Mouse (Mus musculus) cerebellum, adult (tissue): ENCODE measurements around the gene Sec14l2.

Experiments
- ATAC-seq: cut with Nextera tagmentation; 2 replicates; pipeline ENCODE4 v1.9.2; 2017; ENCODE audit warnings: mild to moderate bottlenecking, moderate library complexity, mixed read lengths; ENCODE audit not compliant: insufficient number of reproducible peaks, low FRiP score, low TSS enrichment

Sec14l2 gene

GRCm38 (mm10) chr11:4122742-4123579 lies at the start of gene Sec14l2:
TSS of gene Sec14l2 (minus strand) at chr11:4123415.
- ATAC-seq = no peak

GRCm38 (mm10) chr11:4166467-4167090 lies 43.4 kb upstream of the Sec14l2 start:
- no peak for ATAC-seq

- no peak for ATAC-seq
Measured at GRCm38 (mm10) chr11:4164701-4165100, 41.5 kb upstream of the Sec14l2 start.

- ATAC-seq = no peak
Measured at GRCm38 (mm10) chr11:4160758-4161480, 37.7 kb upstream of the Sec14l2 start.

- peak; percentile 94 for ATAC-seq
Measured at GRCm38 (mm10) chr11:4159808-4160708, 36.8 kb upstream of the Sec14l2 start, which contains the start of the genes Ccdc157 and Sf3a1. TSS of gene Ccdc157 (minus strand) at chr11:4160293. TSS of gene Sf3a1 (plus strand) at chr11:4160350.

- ATAC-seq = no peak
Measured at GRCm38 (mm10) chr11:4158676-4159075, 35.5 kb upstream of the Sec14l2 start.

GRCm38 (mm10) chr11:4155641-4156040 lies 32.4 kb upstream of the Sec14l2 start:
- ATAC-seq = no peak

GRCm38 (mm10) chr11:4153694-4154093 lies 30.5 kb upstream of the Sec14l2 start:
- ATAC-seq = no peak

- ATAC-seq = no peak
Measured at GRCm38 (mm10) chr11:4149886-4150285, 26.7 kb upstream of the Sec14l2 start.

- ATAC-seq = no peak
Measured at GRCm38 (mm10) chr11:4148536-4149156, 25.4 kb upstream of the Sec14l2 start.

- no peak for ATAC-seq
Measured at GRCm38 (mm10) chr11:4148120-4148519, 24.9 kb upstream of the Sec14l2 start.

- no peak for ATAC-seq
Measured at GRCm38 (mm10) chr11:4147098-4147497, 23.9 kb upstream of the Sec14l2 start.

GRCm38 (mm10) chr11:4146381-4146780 lies 23.2 kb upstream of the Sec14l2 start:
- ATAC-seq = no peak

- ATAC-seq = no peak
Measured at GRCm38 (mm10) chr11:4143281-4144062, 20.3 kb upstream of the Sec14l2 start.

- ATAC-seq = no peak
Measured at GRCm38 (mm10) chr11:4142352-4142751, 19.1 kb upstream of the Sec14l2 start.

- no peak for ATAC-seq
Measured at GRCm38 (mm10) chr11:4141505-4141904, 18.3 kb upstream of the Sec14l2 start.

GRCm38 (mm10) chr11:4138964-4139363 lies 15.7 kb upstream of the Sec14l2 start:
- no peak for ATAC-seq

- peak; percentile 74; the same call in 1 of the 2 replicates for ATAC-seq
Measured at GRCm38 (mm10) chr11:4134986-4135935, 12.0 kb upstream of the Sec14l2 start, which contains the start of gene Rnf215. TSS of gene Rnf215 (plus strand) at chr11:4135202.
